Mouse (Mus musculus) olfactory bulb, adult 2 months (tissue): Measurements from ENCODE around the gene Hsp90b1.
"Not testable (repeated sequence)": the region's sequence is repeated elsewhere in the genome, so short reads cannot be mapped to it uniquely, and the experiment has no call there.

Source experiments
- CTCF ChIP-seq: fragments of 200-500 bp; IDR thresholded peaks from 2 replicates; pipeline ENCODE4 v1.5.1; 2012; ENCODE audit warnings: low read depth, mild to moderate bottlenecking, low read length, moderate library complexity; ENCODE audit not compliant: insufficient read depth
- POLR2A ChIP-seq: fragments of 200-500 bp; IDR thresholded peaks from 2 replicates; pipeline ENCODE4 v1.6.1; 2012; ENCODE audit warnings: mild to moderate bottlenecking, low read depth, low read length, moderate library complexity; ENCODE audit not compliant: insufficient read depth

DNA sequence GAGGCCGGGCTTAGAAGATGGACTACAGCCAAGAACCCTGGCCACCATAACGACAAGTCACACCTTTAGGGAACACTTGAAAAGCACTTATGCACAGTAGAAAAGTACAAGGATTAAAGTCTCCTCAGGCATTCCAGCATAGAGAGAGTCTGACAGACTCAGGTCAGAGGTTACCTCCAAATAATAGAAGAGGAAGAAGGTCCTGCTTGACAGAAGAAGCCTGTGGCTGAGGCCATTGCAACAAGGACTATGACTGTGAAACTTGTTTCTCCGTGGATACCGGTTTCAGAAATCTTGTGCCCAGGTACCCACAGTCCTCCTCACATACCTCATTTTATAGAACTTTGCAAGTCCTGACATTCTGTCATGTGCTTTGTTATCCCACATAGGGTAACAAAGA is 34.8 kb downstream of the Hsp90b1 start:
- not testable (repeated sequence) for TF ChIP-seq POLR2A, CTCF
